Mouse (Mus musculus): ENCODE measurements around the gene Vhl. TPM values are rescaled to one million over a fixed set of nuclear protein-coding genes. Genes with fewer than 3 reads are reported as not detected.
A peak's percentile ranks its signal among the peaks of the same experiment; 100 is the strongest.

Gene Vhl
- total and polyA plus RNA-seq, 3 experiments, result 8.3 to 11.2 (median 8.6) TPM

DNA sequence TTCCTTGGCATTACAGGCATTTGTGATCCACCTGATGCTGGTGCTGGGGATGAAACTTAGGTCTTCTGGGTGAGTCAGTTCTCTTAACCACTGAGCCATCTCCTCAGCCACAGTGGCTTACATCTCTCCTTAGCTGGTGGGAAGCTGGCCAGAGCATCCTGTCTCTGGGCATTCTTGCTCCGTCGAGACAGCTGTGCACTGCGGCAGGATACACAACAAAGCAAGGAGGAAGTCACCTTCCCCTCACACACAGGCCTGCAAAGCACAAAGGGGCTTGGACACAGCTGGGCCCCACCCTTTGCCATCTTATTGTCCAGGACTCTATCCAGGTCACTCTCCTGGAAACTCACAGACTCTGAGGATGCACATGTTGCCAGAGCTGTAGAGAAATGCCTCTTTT, 34.5 kb downstream of the Vhl start:
- WGBS, result 29% methylated on average over 3 of the region's 3 CpGs
- H3K4me3 ChIP-seq, result no peak overlapping the region
- peak; percentile 37; the same call in 1 of the 2 replicates for TF ChIP-seq POLR2A (IDR thresholded peaks at IDR 0.05; ENCODE audit: insufficient read depth, low read depth, low read length)
- TF ChIP-seq EP300 (IDR thresholded peaks at IDR 0.05; ENCODE audit: insufficient read depth, low read depth, low read length), result peak; percentile 88; the same call in 1 of the 2 replicates
- no peak for TF ChIP-seq CTCF (IDR thresholded peaks at IDR 0.05)
- no peaks in the 10 kb centered on the region for H3K27me3 ChIP-seq (ENCODE audit: control insufficient read depth, insufficient read depth, low read length)
- no peaks in the 10 kb centered on the region for H3K79me2 ChIP-seq (replicated peaks; ENCODE audit: control insufficient read depth, insufficient read depth, low read length)
- H3K36me3 ChIP-seq (ENCODE audit: control insufficient read depth, insufficient read depth, low read length), result no peaks in the 10 kb centered on the region; the same call in 1 of the 2 replicates
- intact Hi-C loops (cut with DNase I), result loop anchor here (2.0 kb wide), 1 partner anchor 19 kb away; the partner anchor contains the start of gene Irak2
- H3K4me1 ChIP-seq (ENCODE audit: control insufficient read depth, insufficient read depth, low read length), result peaks cover 33% of the 10 kb centered on the region
- peak in 1 of 2 experiments; percentile 65 for DNase-seq
- H3K27ac ChIP-seq, result peak overlapping the region; percentile 70
- no peak overlapping the region for H3K9ac ChIP-seq (ENCODE audit: low read depth, low read length)

DNA sequence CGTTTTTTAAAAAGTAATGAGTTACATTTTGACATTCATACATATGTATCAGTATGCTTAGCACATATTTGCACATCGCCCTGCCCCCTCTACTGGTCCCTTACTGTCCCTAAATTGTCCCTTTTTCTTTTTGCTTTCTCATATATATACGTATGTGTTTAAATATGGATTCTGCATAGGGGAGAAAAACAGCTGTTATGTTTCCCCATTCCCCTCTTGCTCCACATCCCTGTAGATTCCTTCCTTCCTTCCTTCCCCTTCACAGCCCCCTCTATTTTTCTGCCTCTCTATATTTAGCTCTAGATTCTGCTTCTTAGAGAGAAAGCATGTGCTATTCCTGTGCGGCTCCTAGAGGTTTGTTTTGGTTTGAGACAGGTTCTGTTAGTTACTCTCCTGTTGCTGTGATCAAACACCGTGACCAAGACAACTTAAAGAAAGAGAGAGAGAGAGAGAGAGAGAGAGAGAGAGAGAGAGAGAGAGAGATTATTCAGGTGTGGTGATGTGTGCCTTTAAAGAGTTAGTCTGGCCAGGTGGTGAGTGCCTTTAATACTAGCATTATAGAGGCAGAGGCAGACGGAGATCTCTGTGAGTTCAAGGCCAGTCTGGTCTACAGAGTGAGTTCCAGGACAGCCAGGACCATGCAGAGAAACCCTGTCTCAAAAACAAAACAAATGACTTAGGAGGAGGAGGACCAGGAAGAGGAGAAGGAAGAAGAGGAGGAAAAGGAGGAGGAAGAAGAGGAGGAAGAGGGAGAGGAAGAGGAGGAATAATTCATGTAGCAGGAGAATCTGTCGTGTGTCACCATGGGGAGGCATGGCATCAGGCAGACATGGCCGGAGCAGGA, 36.1 kb downstream of the Vhl start:
- no peak overlapping the region for H3K9ac ChIP-seq (ENCODE audit: low read depth, low read length)
- intact Hi-C loops (cut with DNase I), result loop anchor here (2.0 kb wide), 1 partner anchor 21 kb away; the partner anchor contains the start of gene Irak2
- no peak for TF ChIP-seq POLR2A (IDR thresholded peaks at IDR 0.05; ENCODE audit: insufficient read depth, low read depth, low read length)
- TF ChIP-seq EP300 (IDR thresholded peaks at IDR 0.05; ENCODE audit: insufficient read depth, low read depth, low read length), result no peak
- TF ChIP-seq CTCF (IDR thresholded peaks at IDR 0.05), result no peak

DNA sequence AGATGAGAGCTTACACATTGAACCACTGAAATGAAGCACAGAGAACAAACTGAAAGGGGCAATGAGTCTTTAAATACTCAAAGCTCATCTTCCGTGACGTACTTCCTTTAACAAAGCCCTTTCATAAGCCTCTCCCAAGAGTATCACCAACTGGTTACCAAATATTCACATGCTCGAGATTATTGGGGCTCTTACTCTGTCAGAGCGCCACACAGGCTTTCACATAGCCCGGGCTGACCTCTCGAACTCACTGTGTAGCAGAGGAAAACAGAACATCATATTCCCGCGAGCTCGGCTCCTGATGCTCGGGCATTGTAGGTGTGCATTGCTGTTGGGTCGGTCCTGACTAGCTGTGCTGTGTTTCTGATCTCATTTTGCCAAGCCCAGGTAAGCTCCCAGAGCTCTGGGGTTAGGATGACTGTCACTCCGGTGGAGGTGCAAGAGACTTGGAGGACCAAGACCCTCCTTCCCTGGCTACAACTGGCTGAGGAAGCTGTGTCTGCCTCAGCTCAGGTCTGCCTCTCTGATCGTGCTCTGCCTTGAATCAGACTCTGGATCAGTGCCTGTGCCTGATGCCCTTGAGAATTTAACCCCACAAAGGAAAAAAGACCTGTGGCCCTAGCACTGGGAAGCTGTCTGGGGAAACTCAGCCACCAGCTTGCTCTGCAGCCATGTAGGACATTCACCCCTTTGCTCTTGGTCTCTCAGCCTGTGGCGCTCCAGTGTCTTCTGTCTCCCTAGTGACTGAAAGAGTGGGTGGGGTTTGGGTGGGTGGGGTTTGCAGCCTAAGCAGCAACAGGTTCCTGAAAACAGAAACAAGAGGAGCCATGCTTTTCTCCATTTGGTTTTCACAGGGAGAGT, 37.0 kb downstream of the Vhl start:
- intact Hi-C loops (cut with DNase I), result no loop called here
- no peak overlapping the region for H3K9ac ChIP-seq (ENCODE audit: low read depth, low read length)
- H3K27ac ChIP-seq, result peak overlapping the region; percentile 70
- H3K4me3 ChIP-seq, result no peak overlapping the region
- H3K4me1 ChIP-seq (ENCODE audit: control insufficient read depth, insufficient read depth, low read length), result peaks cover 27% of the 10 kb centered on the region
- TF ChIP-seq CTCF (IDR thresholded peaks at IDR 0.05) (no peak), POLR2A (IDR thresholded peaks at IDR 0.05; ENCODE audit: insufficient read depth, low read depth, low read length) (no peak), EP300 (IDR thresholded peaks at IDR 0.05; ENCODE audit: insufficient read depth, low read depth, low read length) (no peak)
- H3K36me3 ChIP-seq (ENCODE audit: control insufficient read depth, insufficient read depth, low read length), result no peaks in the 10 kb centered on the region; the same call in 1 of the 2 replicates
- no peaks in the 10 kb centered on the region for H3K79me2 ChIP-seq (replicated peaks; ENCODE audit: control insufficient read depth, insufficient read depth, low read length)
- WGBS, result 53% methylated on average over 14 of the region's 14 CpGs
- H3K27me3 ChIP-seq (ENCODE audit: control insufficient read depth, insufficient read depth, low read length), result no peaks in the 10 kb centered on the region
- peak in 1 of 2 experiments; percentile 39 for DNase-seq

More for the DNA sequence above, 36.1 kb downstream of the Vhl start:
- DNase-seq, result no peak
- Histone ChIP-seq H3K36me3 (ENCODE audit: control insufficient read depth, insufficient read depth, low read length) (no peaks in the 10 kb centered on the region; the same call in 1 of the 2 replicates), H3K27me3 (ENCODE audit: control insufficient read depth, insufficient read depth, low read length) (no peaks in the 10 kb centered on the region), H3K4me1 (ENCODE audit: control insufficient read depth, insufficient read depth, low read length) (peaks cover 27% of the 10 kb centered on the region), H3K4me3 (no peak overlapping the region), H3K79me2 (replicated peaks; ENCODE audit: control insufficient read depth, insufficient read depth, low read length) (no peaks in the 10 kb centered on the region), H3K27ac (peak overlapping the region; percentile 70)
- 47% methylated on average over 8 of the region's 8 CpGs for WGBS

DNA sequence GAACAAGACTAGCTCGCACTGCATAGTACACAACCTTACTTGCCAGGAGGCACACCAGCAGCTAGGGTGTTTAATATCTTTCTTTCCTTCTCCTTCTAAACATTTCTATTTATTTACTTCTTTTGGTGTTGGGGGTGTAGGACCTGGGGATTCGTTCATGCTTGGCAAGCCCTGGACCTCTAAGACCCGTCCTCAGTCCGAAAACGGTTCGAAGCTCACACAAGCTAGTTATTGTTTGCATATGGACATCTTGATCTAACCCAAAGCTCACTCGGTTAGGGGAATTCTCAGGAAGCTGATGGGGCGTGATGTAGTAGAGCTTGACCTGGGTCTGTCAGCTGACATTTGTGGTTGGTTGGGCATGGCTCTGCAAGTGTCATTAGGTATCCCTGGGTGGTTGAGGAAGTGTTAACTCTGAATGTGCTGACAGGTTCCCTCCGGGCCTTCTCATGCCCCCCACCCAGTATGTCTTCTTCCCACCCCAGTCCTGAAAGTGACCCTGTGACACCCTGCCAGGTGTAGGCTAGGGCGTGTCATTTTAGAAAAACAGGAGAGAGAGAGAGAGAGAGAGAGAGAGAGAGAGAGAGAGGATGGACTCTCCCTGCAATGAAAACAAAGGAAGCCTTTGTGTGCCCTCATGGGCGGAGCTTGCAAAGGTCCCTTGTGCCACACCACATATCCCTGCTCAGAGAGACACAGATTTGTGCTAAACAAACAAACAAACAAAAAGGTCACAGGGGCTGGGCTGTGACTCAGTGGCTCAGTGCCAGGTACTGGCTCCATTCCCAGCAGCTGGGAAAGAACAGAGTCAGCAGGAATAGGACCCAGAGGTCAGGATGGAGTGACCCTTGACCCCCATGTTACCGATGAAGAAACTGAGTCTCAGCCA, 37.8 kb downstream of the Vhl start:
- no peak overlapping the region for H3K4me3 ChIP-seq
- no peak overlapping the region for H3K9ac ChIP-seq (ENCODE audit: low read depth, low read length)
- TF ChIP-seq CTCF (IDR thresholded peaks at IDR 0.05), result no peak
- no peak for TF ChIP-seq EP300 (IDR thresholded peaks at IDR 0.05; ENCODE audit: insufficient read depth, low read depth, low read length)
- no peak for TF ChIP-seq POLR2A (IDR thresholded peaks at IDR 0.05; ENCODE audit: insufficient read depth, low read depth, low read length)
- no peaks in the 10 kb centered on the region; the same call in 1 of the 2 replicates for H3K36me3 ChIP-seq (ENCODE audit: control insufficient read depth, insufficient read depth, low read length)
- peaks cover 31% of the 10 kb centered on the region for H3K4me1 ChIP-seq (ENCODE audit: control insufficient read depth, insufficient read depth, low read length)
- H3K79me2 ChIP-seq (replicated peaks; ENCODE audit: control insufficient read depth, insufficient read depth, low read length), result no peaks in the 10 kb centered on the region
- 48% methylated on average over 12 of the region's 12 CpGs for WGBS
- H3K27ac ChIP-seq, result peak overlapping the region; percentile 70
- peak; percentile 53 to 61 for DNase-seq
- no peaks in the 10 kb centered on the region for H3K27me3 ChIP-seq (ENCODE audit: control insufficient read depth, insufficient read depth, low read length)
- intact Hi-C loops (cut with DNase I), result no loop called here

Data from heart, adult 2 months (tissue).